Mouse (Mus musculus) retina, embryonic 14.5 days (tissue): Measurements from ENCODE around the gene Otos.

Experiments used
- DNase-seq: peaks from one replicate; pipeline ENCODE4 v3.0.0-alpha.2; 2015; ENCODE audit warnings: low spot score

Gene Otos

DNA sequence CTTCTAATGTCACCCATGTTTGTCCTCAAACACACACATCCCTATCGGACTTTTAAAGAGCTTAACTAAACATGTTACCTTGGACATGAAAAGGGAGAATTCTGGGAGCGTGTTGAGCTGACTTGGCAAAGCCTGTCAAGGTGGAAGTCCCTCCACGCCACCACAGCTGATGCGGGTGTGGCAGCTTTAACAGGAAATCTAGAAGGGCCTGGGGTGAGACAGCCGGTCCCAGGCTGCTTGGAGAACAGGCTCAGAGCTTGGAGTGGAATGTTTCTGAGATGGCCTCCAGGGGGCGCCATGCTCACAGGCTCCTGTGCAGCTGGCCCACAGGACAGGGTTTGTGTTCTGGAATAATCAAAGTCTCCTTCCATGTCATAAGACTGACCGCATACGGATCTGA lies at the start of gene Otos:
Otos (minus strand) TSS at position 169 of the 400 bp plus-strand sequence.
- peak; percentile 85 for DNase-seq

DNA sequence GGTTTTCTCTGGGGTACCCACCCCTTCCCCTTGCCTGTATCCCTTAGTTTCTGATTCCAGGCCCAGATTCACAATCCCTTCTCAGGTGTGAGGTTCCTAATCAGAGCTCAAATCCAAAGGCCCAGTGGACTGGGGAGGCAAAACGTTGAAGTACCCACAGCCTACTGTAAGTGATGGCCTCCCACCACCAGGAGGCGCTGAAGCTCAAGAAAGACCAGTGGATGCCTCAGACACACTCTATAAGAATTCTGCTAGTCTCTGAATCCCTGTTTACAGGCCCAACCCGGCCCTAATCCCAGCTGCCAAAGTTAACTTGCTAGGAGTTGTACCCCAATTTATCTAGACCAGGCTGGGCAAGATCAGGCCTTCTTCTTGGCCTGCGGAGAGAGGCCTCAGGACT lies 48.2 kb upstream of the Otos start:
- DNase-seq, result peak; percentile 85

DNA sequence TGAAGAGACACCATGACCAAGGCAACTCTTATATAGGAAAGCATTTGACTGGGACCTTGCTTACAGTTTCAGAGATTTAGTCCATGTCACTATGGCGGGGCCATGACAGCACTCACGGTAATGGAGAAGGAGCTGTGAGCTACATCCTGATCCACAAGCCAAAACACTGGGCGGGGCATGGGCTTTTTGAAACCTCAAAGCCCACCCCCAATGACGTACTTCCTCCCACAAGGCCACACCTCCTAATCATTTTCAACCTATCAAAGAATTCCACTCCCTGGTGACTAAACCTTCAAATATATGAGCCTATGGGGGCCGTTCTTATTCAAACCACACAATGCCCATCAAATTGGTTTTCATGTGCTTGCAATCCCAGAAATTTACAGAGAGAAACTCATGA lies 47.1 kb upstream of the Otos start:
- DNase-seq, result no peak

DNA sequence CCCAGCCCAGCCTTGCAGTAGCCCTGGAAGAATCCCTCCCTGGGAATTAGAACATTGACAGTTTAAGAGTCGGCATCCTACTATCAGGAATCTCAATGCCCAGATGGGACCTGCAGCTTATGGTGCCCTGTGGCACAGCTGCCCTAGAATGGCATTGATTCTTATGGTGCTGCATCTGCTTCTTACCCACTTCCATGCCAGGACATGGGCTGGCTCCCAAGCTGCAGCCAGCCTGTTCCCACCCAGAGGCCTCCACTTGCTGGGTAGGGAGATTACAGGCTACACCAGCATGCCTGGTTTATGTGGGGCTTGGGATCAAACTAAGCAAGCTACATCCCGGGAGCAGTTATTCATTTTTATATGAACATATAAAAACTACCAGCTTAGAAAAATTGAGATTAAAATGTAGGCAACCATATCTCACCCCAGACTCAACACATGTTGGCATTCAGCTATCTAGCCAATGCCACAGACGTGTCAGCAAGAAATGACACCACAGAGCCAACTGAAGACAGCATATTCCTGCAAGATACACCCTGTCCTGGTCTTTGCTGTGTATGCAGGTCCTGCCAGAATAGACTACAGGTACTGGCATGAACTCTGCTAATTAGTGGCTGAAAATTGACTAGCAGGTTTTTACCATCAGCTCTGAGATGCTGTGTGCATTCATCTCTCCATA lies 42.7 kb upstream of the Otos start:
- DNase-seq, result no peak

DNA sequence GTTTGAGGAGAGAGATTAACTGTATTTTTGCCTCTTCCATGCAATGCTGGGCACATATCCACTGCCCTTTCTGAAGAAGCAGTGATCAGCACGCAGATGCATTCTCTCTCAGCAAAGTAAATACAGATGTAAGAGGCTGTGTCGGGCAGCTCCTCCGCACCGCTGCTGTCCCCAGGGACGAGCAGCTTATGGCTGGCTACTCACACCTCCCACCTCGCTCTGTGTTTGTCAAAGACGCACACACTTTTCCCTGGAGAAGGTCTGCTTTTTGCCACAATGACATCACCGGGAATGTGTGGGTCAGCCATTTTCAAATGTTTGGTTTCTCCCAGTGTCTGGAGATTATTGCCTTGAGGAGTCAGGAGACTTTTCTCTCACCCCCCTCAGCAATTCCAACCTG lies 38.4 kb upstream of the Otos start:
- DNase-seq, result peak; percentile 31

DNA sequence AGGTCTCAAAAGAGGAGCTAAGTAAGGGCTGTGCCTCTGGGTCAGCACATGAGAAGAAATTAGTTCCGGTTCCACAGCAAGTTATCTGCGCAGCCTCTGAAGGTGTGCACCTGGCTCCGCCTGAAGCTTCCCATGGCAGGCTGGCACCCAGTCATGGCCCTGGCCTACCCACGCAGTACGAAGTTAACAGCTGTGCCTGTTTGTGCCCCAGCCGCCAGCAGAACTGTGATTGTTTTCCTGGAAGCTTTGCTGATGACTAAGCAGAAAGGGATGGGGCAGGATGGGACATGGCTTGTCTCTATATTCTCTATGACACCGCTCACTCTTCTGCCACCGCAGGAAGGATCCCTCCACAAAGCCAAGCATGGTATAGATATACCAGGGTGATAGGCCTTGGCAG lies 34.5 kb upstream of the Otos start:
- no peak for DNase-seq

DNA sequence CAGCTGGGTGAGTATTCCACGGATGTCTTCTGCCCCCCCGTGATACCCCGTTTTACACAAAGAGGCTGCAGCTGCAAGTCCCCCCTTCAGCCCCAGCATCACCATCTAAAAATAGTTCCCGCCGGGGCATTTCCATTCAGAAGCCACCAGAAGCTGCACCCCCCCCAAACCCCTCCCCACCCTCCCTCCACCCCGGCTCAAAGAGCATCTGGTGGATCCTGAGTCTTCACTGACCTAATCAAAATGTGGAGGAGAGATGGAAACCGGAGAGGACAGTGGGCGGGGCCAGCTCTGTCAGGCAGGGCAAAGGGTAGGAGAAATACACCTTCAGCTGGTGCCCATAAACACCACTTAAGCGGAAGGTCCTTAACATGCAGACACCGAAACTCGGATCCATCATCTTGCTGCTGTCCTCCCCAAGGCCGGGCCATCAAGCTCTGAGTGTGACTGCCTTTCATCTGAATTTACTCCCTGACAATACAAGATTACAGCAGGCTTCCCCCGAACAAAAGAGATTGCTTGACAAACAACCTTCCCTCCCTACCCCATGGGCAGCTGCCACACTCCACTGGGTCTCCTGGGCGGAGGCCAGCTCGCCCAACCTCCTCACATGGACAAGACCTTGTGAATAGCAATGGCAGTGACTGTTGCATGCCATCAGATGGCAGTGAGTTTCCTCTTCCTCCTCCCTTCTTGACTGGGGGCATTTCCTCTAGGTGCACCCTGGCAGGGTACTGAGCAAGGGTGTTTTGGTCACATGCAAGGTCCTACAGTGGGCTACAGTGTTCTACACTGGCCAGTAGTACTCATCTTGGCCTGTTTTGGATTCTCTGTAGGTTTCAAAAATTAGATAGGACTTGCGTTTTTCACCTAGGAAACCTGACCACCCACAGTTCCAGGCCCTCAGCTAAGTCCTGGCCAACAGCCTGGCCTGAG lies 32.3 kb upstream of the Otos start:
- DNase-seq, result peak; percentile 66

DNA sequence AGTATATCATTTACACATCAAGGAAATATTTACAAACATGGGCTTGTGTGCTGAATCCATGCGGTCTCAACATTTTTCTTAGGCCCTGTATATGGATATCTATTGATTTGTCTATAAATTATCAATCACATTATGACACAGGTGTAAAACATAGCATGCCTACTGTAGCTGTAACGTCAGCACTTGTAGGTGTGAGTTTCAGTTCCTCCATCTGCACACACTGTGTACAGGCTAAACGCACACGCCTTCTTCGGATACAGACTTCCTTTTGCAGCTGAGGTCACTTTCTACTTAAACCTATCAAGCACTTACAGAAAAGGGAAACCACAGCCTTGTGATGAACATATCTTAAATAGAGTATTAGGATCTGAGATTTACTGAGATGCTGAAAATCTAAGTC lies 30.1 kb upstream of the Otos start:
- no peak for DNase-seq

DNA sequence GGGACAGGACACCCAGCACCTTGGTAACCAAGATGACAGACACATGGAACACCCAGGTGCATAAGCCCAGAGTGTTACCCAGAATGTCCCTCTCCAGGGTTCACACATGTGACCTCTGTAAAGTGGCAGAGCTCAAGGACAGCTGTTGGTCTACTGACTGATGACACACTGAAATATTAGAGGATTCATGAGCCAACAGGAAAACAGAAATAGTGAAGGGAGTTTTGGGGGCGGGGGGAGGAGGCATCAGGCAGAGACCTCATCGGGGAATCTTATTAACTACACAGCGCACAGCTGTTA lies 28.0 kb upstream of the Otos start:
- DNase-seq, result no peak

DNA sequence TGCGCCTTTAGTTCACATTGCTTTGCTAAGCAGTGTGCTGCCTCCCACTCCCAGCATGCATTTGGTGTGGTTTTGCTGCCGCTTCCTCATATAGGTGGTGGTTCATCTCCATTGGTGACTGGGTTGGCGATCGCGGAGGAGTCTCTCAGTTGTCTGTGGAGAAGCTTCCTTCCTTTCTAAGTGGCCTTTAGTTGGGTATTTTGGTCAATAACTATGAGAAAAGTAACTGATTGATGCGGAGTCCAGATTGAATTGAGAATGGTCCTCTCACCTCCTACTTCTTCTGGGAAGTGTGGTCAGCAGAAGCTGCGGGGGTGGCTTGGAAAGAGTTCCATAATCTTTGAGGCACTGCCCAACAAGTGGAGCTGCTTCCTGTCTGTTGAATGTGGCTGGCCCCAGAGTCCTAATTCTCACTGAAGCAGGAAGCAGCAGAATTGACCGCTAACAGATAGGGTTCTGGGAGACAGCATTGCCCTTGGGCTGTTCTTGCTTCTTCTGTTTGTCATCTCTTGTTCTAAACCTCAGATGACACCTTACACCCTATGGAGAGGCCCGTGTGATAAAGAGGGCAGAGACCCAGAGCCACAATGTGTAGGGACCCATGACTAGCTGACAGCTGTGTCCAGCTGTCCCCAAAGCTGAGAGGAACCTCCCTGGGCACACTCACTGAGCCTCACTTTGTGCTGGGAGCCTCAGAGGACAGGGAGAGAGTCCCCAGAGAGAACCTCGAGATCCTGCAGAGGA lies 27.5 kb upstream of the Otos start:
- DNase-seq, result no peak

DNA sequence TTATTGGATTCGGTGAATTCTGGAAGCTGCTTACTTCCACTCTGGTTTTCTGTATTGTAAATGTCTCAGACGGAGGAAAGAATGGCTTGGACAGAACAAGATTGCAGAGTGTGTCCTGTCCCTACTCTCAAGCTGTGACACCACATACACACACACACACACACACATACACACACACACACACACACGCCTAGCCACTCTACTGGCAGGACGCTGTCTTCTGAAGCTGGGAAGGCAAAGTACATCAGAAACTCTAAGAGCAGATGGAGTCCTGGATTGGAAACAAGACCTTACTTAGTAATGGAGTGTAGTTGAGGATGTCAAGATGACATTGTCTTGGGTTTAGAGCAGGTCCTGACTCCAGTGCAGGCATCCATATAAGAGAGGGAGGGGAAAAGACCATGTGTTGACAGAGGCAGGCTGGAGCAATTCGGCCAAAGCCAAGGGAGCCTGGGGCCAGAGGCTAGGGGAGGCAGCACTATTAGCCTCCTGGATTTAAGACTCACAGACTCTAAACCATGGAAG lies 24.7 kb upstream of the Otos start:
- DNase-seq, result no peak

DNA sequence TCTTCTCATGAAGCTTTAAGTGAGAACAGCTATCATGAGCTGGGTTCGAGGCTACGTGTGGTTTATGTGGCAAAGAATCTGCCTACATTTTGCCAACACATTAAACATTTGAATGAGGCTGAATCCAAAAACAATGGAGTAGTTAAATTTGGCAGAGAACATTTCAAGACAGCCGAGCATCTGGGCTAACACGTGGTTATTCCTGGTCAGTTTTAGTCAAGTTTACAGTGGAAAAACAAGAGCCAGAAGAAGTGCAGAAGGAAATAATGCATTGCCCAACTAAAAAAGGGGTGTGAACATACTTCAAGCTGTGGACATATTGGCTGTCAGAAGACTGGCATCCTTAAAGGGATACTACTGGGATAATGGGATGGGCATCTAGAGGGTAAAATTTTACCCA lies 22.7 kb upstream of the Otos start:
- DNase-seq, result no peak

DNA sequence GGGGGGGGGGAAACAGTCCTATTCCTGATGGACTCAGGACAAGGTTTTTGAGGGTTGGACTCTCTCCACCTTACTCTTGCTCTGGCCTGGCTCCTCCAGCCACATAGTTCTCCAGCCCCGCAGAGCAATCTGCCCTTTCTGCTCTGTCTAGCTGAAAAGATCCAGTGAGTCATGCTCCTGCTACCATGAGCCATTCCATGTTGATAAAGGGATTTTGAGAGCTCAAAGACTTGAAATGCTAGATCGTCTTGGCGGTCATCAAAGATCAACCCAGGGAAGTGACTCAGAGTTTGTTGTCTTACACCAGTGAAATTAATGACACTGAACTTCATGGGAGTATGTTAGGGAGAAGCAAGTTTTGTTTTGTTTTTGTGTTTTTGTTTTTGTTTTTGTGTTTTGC lies 20.8 kb upstream of the Otos start:
- DNase-seq, result no peak

DNA sequence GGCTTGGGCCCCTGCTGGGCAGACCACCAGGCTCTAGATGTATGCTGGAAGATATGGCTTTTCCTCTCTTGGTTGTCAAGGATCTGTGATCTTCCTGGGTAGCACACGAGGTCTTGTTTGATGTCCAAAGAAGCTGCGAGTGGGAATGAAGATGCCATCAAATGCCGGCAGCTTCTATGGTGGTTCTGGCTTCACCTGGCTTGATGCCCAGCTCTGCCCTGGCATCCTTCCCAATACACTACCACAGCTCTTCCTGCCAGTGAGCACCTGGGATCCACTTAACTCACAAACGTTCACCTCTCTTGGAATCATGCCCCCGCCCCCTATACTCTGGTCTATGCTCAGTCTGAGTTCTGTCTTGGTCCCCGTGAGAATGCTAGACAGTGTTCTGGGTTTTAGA lies 18.5 kb upstream of the Otos start:
- no peak for DNase-seq

DNA sequence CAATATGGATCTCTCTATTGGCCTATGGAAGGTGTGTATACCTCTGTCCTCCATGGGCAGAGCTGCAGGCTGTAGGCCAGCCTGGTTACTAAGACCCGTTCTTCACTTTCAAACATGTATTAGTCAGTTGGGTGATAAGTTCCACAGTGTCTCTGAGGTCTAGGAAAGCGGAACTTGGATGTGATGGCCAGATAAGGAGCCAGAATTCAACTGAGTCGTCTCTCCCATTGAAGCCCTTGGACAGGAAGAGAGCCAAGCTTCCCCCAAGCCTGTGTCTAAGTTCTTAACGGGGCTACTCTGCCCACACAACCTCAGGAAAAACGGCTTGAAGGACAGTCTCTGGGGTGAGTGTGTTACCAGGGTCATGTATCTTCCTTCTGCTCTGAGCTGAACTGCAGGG lies 10.8 kb upstream of the Otos start:
- DNase-seq, result no peak

DNA sequence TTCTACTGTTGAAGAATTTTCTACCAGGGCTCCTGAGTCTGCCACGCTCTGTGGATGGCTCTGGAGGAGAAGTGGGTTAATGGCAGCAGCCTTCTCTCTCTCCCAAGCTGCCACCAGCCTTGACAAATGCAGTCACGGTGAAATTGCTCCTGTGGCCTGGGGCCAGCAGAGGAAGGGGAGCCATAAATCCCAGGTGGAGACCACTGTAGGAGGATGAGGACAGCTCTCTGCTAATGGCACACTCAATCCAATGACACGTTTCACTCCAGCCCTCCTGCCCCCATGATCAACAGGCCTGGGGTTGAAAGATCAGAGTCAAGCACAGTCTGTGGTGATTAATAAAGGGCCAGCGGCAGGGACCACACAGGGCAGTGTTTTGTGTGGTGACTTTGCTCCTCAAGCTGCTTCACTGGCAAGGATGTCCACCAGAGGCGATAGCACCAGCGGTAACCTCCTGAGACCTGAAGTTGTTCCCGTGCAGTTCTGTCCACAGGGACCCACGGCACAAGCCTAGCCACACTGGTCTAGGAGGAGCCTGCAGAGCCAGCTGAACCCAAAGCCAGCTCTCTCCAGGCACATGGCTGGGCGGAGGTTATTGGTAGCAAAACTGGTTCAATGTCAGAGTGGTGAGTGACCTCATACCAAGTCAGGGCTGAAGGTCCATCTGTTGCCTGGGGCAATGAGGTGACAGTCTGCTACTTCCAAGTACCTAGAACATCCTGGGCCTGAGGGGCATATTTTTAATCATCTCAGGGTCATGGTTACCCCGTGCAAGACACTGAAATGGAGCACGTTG lies 8.6 kb upstream of the Otos start:
- no peak for DNase-seq

DNA sequence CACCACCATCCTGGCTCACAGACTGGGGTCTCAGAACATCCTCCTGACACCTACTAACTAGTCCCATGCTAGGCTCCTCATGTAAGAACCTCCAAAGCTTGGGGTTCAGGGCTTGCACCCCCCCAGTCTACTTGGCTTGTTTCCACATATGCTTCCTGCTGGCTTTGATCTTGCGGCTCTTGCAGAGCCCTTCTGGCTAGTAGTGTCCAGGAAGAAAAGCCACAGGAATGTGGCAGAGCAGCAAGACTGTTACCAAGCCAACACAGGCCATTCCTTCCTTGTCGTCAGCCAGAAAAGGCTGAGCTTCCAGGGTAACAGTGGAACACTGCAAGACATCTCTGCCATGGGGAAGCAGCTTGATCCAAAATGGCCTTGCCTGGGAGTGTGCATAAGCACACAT lies 6.0 kb upstream of the Otos start:
- no peak for DNase-seq

DNA sequence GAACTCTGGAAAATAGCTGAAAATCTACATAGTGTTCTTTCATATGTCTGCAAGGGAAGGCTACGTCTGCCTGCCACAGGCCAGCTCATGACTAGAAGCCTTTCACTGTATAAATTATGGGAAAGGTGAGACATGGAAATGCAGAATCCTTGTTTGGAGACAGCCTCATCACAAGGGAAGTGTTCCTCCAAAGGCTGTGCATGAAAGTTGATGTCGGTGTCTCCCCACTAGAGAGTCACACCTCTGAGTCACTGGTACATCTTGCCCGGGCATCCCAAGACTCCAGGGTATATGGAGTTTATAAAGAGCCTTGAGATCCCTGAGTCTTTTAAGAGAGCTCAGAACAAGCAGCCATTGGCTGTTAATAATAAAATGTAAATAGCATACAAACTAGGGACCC lies 4.5 kb upstream of the Otos start:
- no peak for DNase-seq

DNA sequence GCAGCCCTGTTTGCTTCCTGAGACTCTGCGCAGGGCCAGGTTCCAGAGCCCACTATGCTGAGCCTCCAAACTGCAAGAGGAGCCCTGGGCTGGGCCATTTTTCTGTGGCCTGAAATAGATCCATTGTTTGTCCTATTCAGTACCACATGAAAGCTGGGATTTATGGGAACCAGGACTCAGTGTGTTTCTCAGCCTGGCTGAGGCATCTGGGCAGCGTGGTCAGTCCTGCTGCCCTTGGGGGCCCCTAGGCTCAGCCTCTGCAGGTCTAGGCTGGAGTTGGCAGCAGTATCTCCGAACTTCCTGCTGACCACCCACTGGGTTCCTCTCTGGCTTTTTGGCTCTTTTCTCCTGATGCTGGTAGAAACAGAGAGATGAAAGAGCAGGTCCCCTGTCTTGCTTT lies 2.8 kb upstream of the Otos start:
- DNase-seq, result no peak

DNA sequence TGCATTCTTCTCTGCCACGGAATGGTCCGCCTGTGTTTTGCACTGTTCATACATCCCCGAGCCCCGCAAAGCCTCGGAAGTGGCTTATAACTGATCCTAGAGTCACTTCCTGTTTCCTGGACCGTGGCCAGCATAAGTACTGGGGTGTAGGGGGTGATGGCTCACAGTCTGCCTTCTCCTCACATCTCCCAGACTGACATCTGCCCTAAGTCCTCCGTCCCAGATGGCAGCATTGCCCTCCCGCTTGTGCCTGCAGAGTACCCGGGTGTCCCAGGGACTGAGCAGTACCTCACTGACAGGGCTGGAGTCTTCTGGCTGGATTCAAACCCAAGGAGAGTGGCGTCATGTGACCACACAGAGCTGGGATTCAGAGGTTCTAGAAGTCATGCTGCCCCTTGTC lies 444 bp downstream of the Otos start:
- DNase-seq, result no peak

DNA sequence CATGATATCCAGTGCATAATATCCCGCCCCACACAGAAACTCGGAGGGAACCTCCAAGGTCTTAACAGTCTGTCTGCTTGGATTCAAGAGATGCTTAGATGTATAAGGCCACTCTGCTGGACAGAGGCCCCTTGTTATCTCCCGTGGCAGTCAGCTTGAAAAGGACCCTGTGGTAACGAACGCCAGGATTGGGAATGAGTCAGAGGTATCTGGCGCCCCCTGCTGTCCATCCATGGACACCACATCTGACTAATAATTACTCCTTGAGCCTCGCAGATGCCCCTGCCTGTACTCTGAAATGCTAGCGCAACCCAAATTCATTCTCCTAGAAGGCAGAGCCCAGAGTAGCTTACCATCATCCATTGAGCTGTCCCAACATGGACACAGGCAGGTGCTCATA lies 889 bp downstream of the Otos start:
- peak; percentile 94 for DNase-seq

DNA sequence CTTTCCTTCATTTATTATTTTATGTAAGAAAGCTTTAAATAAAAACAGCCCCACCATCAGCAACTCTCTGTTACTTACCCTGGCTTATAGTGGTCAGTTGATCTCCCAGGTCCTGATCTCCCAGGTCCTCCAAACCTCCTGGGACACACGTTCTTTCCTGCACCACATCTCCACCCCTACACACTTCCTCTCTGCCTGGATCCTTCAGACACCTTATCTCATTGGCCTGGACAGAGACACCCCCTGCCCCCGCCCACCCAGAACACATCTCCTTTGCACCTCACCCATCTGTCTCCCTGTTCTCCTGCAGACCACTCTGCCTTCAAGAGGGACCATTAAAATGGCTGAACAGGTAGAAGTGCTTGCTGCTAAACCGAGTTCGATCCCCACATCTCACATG lies 1.6 kb downstream of the Otos start:
- DNase-seq, result no peak
